Mouse (Mus musculus): Measurements from ENCODE around the gene Rars. TPM values are rescaled to one million over a fixed set of nuclear protein-coding genes. Genes with fewer than 3 reads are reported as not detected.

Rars gene
- polyA plus RNA-seq (2012): 0.30 and 0.72 TPM in 2 replicates

GRCm38 (mm10) chr11:35834022-35834760 is at the start of gene Rars:
Rars (minus strand) TSS chr11:35834506.
- H3K4me1 ChIP-seq (ENCODE audit: control insufficient read depth): peaks cover 43% of the 10 kb centered on the region
- H3K9me3 ChIP-seq (ENCODE audit: control insufficient read depth, low read length): no peaks in the 10 kb centered on the region
- TF ChIP-seq GATA1 (IDR thresholded peaks at IDR 0.05; ENCODE audit: low read length) (no peak), TAL1 (IDR thresholded peaks at IDR 0.05; ENCODE audit: low read length) (no peak)
- H3K4me3 ChIP-seq (replicated peaks): peak within 1 kb of the TSS; percentile 92
- H3K27me3 ChIP-seq (ENCODE audit: control insufficient read depth): no peaks in the 10 kb centered on the region
- H3K36me3 ChIP-seq (ENCODE audit: control insufficient read depth): peaks cover 29% of the 10 kb centered on the region

- TF ChIP-seq TAL1 (IDR thresholded peaks at IDR 0.05; ENCODE audit: low read length): no peak
- no peak for TF ChIP-seq GATA1 (IDR thresholded peaks at IDR 0.05; ENCODE audit: low read length)
- H3K9me3 ChIP-seq (ENCODE audit: control insufficient read depth, low read length): no peaks in the 10 kb centered on the region
- no peaks in the 10 kb centered on the region for H3K27me3 ChIP-seq (ENCODE audit: control insufficient read depth)
- H3K36me3 ChIP-seq (ENCODE audit: control insufficient read depth): no peaks in the 10 kb centered on the region; the same call in 1 of the 2 replicates
- H3K4me1 ChIP-seq (ENCODE audit: control insufficient read depth): no peaks in the 10 kb centered on the region
- no peak overlapping the region for H3K4me3 ChIP-seq (replicated peaks)
Measured at GRCm38 (mm10) chr11:35882777-35883176, 48.5 kb upstream of the Rars start.

- no peak for TF ChIP-seq TAL1 (IDR thresholded peaks at IDR 0.05; ENCODE audit: low read length)
- no peak for TF ChIP-seq GATA1 (IDR thresholded peaks at IDR 0.05; ENCODE audit: low read length)
- no peaks in the 10 kb centered on the region for H3K4me1 ChIP-seq (ENCODE audit: control insufficient read depth)
Measured at GRCm38 (mm10) chr11:35878559-35878897, 44.2 kb upstream of the Rars start.

GRCm38 (mm10) chr11:35877651-35878558 is 43.6 kb upstream of the Rars start:
- no peak overlapping the region for H3K4me3 ChIP-seq (replicated peaks)
- H3K4me1 ChIP-seq (ENCODE audit: control insufficient read depth): no peaks in the 10 kb centered on the region
- no peaks in the 10 kb centered on the region for H3K9me3 ChIP-seq (ENCODE audit: control insufficient read depth, low read length)
- no peaks in the 10 kb centered on the region for H3K27me3 ChIP-seq (ENCODE audit: control insufficient read depth)
- TF ChIP-seq GATA1 (IDR thresholded peaks at IDR 0.05; ENCODE audit: low read length) (no peak), TAL1 (IDR thresholded peaks at IDR 0.05; ENCODE audit: low read length) (no peak)
- no peaks in the 10 kb centered on the region; the same call in 1 of the 2 replicates for H3K36me3 ChIP-seq (ENCODE audit: control insufficient read depth)

More at GRCm38 (mm10) chr11:35878559-35878897, 44.2 kb upstream of the Rars start:
- Histone ChIP-seq H3K4me3 (replicated peaks) (no peak overlapping the region), H3K36me3 (ENCODE audit: control insufficient read depth) (no peaks in the 10 kb centered on the region; the same call in 1 of the 2 replicates), H3K27me3 (ENCODE audit: control insufficient read depth) (no peaks in the 10 kb centered on the region), H3K9me3 (ENCODE audit: control insufficient read depth, low read length) (no peaks in the 10 kb centered on the region)

DNA sequence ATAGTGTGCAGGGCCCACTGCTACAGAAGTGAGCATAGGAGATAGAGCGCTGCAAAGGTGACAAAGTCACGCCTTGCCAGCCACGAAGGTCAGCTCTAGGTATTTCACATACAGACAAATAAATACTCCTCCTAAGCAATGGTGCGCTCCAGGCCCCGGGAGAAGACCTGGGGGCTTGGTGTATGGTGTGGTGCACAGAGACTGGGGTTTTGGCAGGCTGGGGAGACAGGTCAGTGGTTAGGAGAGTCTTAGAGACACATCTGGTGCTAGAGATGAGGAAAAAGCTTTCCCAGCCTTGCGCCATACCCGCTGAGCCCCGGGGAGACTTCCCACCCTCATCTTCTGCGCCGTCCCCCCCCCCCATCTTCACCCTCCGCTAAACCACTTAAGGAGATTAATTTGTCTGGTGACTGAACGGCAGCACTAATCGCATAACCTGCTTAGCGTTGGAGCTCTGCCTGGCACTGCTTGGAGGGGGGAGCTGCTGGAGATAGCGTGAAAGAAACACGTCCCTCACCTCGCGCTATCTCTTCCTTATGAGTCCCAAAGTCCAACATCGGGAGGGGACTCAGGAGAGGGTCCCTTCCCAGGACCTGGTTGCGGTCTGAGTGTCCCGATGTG is 39.4 kb upstream of the Rars start:
- Histone ChIP-seq H3K4me3 (replicated peaks) (no peak overlapping the region), H3K36me3 (ENCODE audit: control insufficient read depth) (no peaks in the 10 kb centered on the region; the same call in 1 of the 2 replicates), H3K27me3 (ENCODE audit: control insufficient read depth) (no peaks in the 10 kb centered on the region), H3K4me1 (ENCODE audit: control insufficient read depth) (no peaks in the 10 kb centered on the region), H3K9me3 (ENCODE audit: control insufficient read depth, low read length) (no peaks in the 10 kb centered on the region)
- TF ChIP-seq TAL1 (IDR thresholded peaks at IDR 0.05; ENCODE audit: low read length): no peak
- no peak for TF ChIP-seq GATA1 (IDR thresholded peaks at IDR 0.05; ENCODE audit: low read length)

DNA sequence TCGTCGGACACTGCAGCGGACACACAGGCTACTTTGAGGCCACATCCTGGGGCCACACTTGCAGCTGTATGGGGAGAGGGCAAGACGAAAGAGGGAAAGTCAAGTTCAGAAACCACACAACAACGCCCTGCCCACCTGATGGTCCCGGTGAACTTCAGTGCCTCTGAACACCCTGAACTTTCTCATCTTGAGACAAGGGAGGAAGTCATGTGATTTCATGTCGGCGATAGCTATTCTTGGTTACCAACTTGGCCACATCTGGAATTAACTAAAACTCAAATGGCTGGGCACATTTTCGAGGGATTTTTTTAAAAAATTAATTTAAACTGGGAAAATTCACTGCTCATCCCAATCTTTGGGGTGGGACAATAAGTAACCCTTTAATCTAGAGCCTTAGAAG is 36.7 kb upstream of the Rars start:
- Histone ChIP-seq H3K36me3 (ENCODE audit: control insufficient read depth) (no peaks in the 10 kb centered on the region; the same call in 1 of the 2 replicates), H3K4me1 (ENCODE audit: control insufficient read depth) (no peaks in the 10 kb centered on the region), H3K4me3 (replicated peaks) (no peak overlapping the region), H3K27me3 (ENCODE audit: control insufficient read depth) (no peaks in the 10 kb centered on the region), H3K9me3 (ENCODE audit: control insufficient read depth, low read length) (no peaks in the 10 kb centered on the region)
- no peak for TF ChIP-seq GATA1 (IDR thresholded peaks at IDR 0.05; ENCODE audit: low read length)
- no peak for TF ChIP-seq TAL1 (IDR thresholded peaks at IDR 0.05; ENCODE audit: low read length)

- no peaks in the 10 kb centered on the region for H3K9me3 ChIP-seq (ENCODE audit: control insufficient read depth, low read length)
- H3K4me3 ChIP-seq (replicated peaks): no peak overlapping the region
- H3K27me3 ChIP-seq (ENCODE audit: control insufficient read depth): no peaks in the 10 kb centered on the region
- no peaks in the 10 kb centered on the region for H3K4me1 ChIP-seq (ENCODE audit: control insufficient read depth)
- no peaks in the 10 kb centered on the region; the same call in 1 of the 2 replicates for H3K36me3 ChIP-seq (ENCODE audit: control insufficient read depth)
- no peak for TF ChIP-seq GATA1 (IDR thresholded peaks at IDR 0.05; ENCODE audit: low read length)
- no peak for TF ChIP-seq TAL1 (IDR thresholded peaks at IDR 0.05; ENCODE audit: low read length)
Measured at GRCm38 (mm10) chr11:35866140-35866539, 31.8 kb upstream of the Rars start.

DNA sequence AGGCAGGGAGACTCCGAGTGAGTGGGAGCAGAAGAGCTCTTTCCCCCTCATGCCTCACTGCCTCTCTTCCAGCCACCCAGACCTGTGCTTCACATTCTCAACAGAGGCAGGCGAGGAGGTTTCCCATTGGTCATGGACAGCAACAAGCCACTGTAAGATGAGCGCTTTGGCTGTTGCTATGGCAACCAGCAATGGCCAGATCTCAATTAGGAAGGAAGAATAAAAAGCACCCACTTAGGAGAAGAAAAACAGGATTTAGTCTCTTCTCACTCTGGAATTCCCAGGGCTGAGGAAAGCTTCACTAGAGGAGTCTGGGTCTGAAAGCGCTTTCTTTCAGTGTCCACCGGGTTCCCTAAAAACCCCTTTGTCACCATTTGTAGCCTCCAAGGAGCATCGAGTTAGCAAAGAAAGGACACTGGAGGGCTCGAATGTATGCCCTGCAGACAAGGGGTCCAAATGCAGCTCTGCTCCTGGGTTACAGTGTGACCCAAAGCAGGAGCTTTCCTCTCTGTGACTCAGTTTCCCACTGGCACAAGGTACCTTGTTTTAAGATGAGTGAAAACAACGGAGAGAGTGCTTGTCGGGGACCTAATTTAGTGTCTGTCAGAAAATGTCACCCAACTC is 30.8 kb upstream of the Rars start:
- Histone ChIP-seq H3K36me3 (ENCODE audit: control insufficient read depth) (no peaks in the 10 kb centered on the region; the same call in 1 of the 2 replicates), H3K27me3 (ENCODE audit: control insufficient read depth) (no peaks in the 10 kb centered on the region)
- no peak for TF ChIP-seq TAL1 (IDR thresholded peaks at IDR 0.05; ENCODE audit: low read length)

More for the DNA sequence above, 30.8 kb upstream of the Rars start:
- H3K4me3 ChIP-seq (replicated peaks): no peak overlapping the region
- no peaks in the 10 kb centered on the region for H3K9me3 ChIP-seq (ENCODE audit: control insufficient read depth, low read length)
- H3K4me1 ChIP-seq (ENCODE audit: control insufficient read depth): no peaks in the 10 kb centered on the region
